Mouse (Mus musculus) MEL (cell line): ENCODE measurements around the gene Acot7. TPM values are rescaled to one million over a fixed set of nuclear protein-coding genes. Genes with fewer than 3 reads are reported as not detected.

ENCODE experiments used
- DNase-seq: peaks from one replicate; pipeline ENCODE4 v3.0.0; 2011; ENCODE audit warnings: low read depth, low spot score
- H3K27ac ChIP-seq: 2 replicates; pipeline ENCODE4 v1.5.1; 2012; ENCODE audit warnings: low read depth, mild to moderate bottlenecking, control low read depth, low read length, moderate library complexity; ENCODE audit not compliant: control insufficient read depth
- H3K27me3 ChIP-seq, 2 experiments: fragments of 150-350 bp in 1 of 2; sonication (generic) in 1 of 2; 2 replicates each; pipeline ENCODE4 v1.6.1; 2012; ENCODE audit warnings: low read length in 2 of 2, mild to moderate bottlenecking in 2 of 2, improper control_type of control experiment in 1 of 2, moderate library complexity in 1 of 2; ENCODE audit not compliant: insufficient read depth in 2 of 2, control insufficient read depth in 1 of 2
- H3K36me3 ChIP-seq, 2 experiments: 2 replicates each; pipeline ENCODE4 v1.6.1; 2012 to 2014; ENCODE audit warnings: low read length in 2 of 2, improper control_type of control experiment in 1 of 2, inconsistent platforms in 1 of 2, mild to moderate bottlenecking in 1 of 2; ENCODE audit not compliant: insufficient read depth in 2 of 2, control insufficient read depth in 1 of 2
- H3K4me1 ChIP-seq, 2 experiments: fragments of 150-350 bp in 1 of 2; sonication (generic) in 1 of 2; 2 replicates each; pipeline ENCODE4 v1.6.1; 2012; ENCODE audit warnings: low read length in 2 of 2, improper control_type of control experiment in 1 of 2, mild to moderate bottlenecking in 1 of 2; ENCODE audit not compliant: insufficient read depth in 2 of 2, control insufficient read depth in 1 of 2
- H3K4me3 ChIP-seq, 2 experiments: fragments of 150-350 bp in 1 of 2; sonication (generic) in 1 of 2; 2 replicates each; pipeline ENCODE4 v1.5.1; 2012; ENCODE audit warnings: low read depth in 2 of 2, low read length in 2 of 2, mild to moderate bottlenecking in 2 of 2, moderate library complexity in 2 of 2, control low read depth in 1 of 2, improper control_type of control experiment in 1 of 2; ENCODE audit not compliant: control insufficient read depth in 1 of 2, insufficient read depth in 1 of 2
- H3K79me2 ChIP-seq: 2 replicates; pipeline ENCODE4 v1.6.1; 2012; ENCODE audit warnings: mild to moderate bottlenecking, low read length, moderate library complexity; ENCODE audit not compliant: control insufficient read depth, poor library complexity, insufficient read depth
- H3K9ac ChIP-seq: 2 replicates; pipeline ENCODE4 v1.6.1; 2012; ENCODE audit warnings: low read depth, mild to moderate bottlenecking, control low read depth, low read length, moderate library complexity; ENCODE audit not compliant: control insufficient read depth, poor library complexity, severe bottlenecking
- H3K9me3 ChIP-seq: fragments of 150-350 bp; sonication (generic); replicated peaks from 2 replicates; pipeline ENCODE4 v1.6.1; 2012; ENCODE audit warnings: mild to moderate bottlenecking, low read length, improper control_type of control experiment, moderate library complexity; ENCODE audit not compliant: insufficient read depth
- BHLHE40 ChIP-seq: IDR thresholded peaks from 2 replicates; pipeline ENCODE4 v1.6.1; 2012; ENCODE audit warnings: low read depth, mild to moderate bottlenecking, inconsistent platforms, low read length, improper control_type of control experiment, borderline replicate concordance
- CTCF ChIP-seq, 3 experiments: IDR thresholded peaks in 2 of 3; conservative IDR thresholded peaks in 1 of 3; 2 replicates each; pipeline ENCODE4 v1.5.1; 2011 to 2012; ENCODE audit warnings: low read length in 3 of 3, low read depth in 2 of 3, mild to moderate bottlenecking in 2 of 3, improper control_type of control experiment in 1 of 3, inconsistent platforms in 1 of 3, mixed read lengths in 1 of 3, moderate library complexity in 1 of 3; ENCODE audit not compliant: control insufficient read depth in 1 of 3, insufficient read depth in 1 of 3, poor library complexity in 1 of 3, severe bottlenecking in 1 of 3
- E2F4 ChIP-seq: IDR thresholded peaks from 2 replicates; pipeline ENCODE4 v1.6.1; 2011; ENCODE audit warnings: low read depth, low read length, improper control_type of control experiment, borderline replicate concordance
- EP300 ChIP-seq, 2 experiments: IDR thresholded peaks; 2 replicates each; pipeline ENCODE4 v1.6.1; 2011; ENCODE audit warnings: improper control_type of control experiment in 2 of 2, low read length in 2 of 2, low read depth in 1 of 2, mild to moderate bottlenecking in 1 of 2
- ETS1 ChIP-seq: IDR thresholded peaks from 2 replicates; pipeline ENCODE4 v1.6.1; 2012; ENCODE audit warnings: low read depth, mild to moderate bottlenecking, inconsistent platforms, low read length, improper control_type of control experiment, moderate library complexity
- HCFC1 ChIP-seq: IDR thresholded peaks from 2 replicates; pipeline ENCODE4 v1.6.1; 2012; ENCODE audit warnings: low read depth, mild to moderate bottlenecking, inconsistent platforms, low read length, improper control_type of control experiment, moderate library complexity
- KAT2A ChIP-seq: conservative IDR thresholded peaks from 2 replicates; pipeline ENCODE4 v1.6.1; 2012; ENCODE audit warnings: low read depth, low read length, improper control_type of control experiment, inconsistent platforms
- MAX ChIP-seq: IDR thresholded peaks from 2 replicates; pipeline ENCODE4 v1.6.1; 2011; ENCODE audit warnings: low read length, improper control_type of control experiment
- NELFE ChIP-seq: IDR thresholded peaks from 2 replicates; pipeline ENCODE4 v1.6.1; 2011; ENCODE audit warnings: low read depth, low read length, improper control_type of control experiment
- POLR2A ChIP-seq, 2 experiments: IDR thresholded peaks; 2 replicates each; pipeline ENCODE4 v1.6.1; 2011 to 2012; ENCODE audit warnings: low read length in 2 of 2, mild to moderate bottlenecking in 2 of 2, control low read depth in 1 of 2, improper control_type of control experiment in 1 of 2, low read depth in 1 of 2, moderate library complexity in 1 of 2; ENCODE audit not compliant: control insufficient read depth in 1 of 2, insufficient read depth in 1 of 2, poor library complexity in 1 of 2
- SMC3 ChIP-seq: IDR thresholded peaks from 2 replicates; pipeline ENCODE4 v1.6.1; 2011; ENCODE audit warnings: low read depth, low read length, improper control_type of control experiment
- TCF12 ChIP-seq: IDR thresholded peaks from 2 replicates; pipeline ENCODE4 v1.6.1; 2014; ENCODE audit warnings: low read depth, mild to moderate bottlenecking, inconsistent platforms, low read length, improper control_type of control experiment, moderate library complexity
- UBTF ChIP-seq: IDR thresholded peaks from 2 replicates; pipeline ENCODE4 v1.6.1; 2012; ENCODE audit warnings: low read depth, mild to moderate bottlenecking, inconsistent platforms, low read length, improper control_type of control experiment, moderate library complexity, borderline replicate concordance; ENCODE audit not compliant: insufficient read depth
- ZC3H11A ChIP-seq: IDR thresholded peaks from 2 replicates; pipeline ENCODE4 v1.6.1; 2012; ENCODE audit warnings: low read depth, mild to moderate bottlenecking, inconsistent platforms, low read length, improper control_type of control experiment
- ZMIZ1 ChIP-seq: IDR thresholded peaks from 2 replicates; pipeline ENCODE4 v1.6.1; 2012; ENCODE audit warnings: low read depth, mild to moderate bottlenecking, inconsistent platforms, low read length, improper control_type of control experiment, moderate library complexity
- polyA plus RNA-seq, 2 experiments: library from polyadenylated mRNA; stranded (reverse) in 1 of 2; unstranded in 1 of 2; fragments of >175 nt in 1 of 2; fragments of >200 nt in 1 of 2; gene quantifications; 2 replicates each; pipeline versions ENCODE4 v1.2.1 to v1.2.4; 2012; ENCODE audit warnings: low replicate concordance in 2 of 2, low read depth in 1 of 2; ENCODE audit not compliant: insufficient read length in 2 of 2, insufficient read depth in 1 of 2, missing spikeins in 1 of 2
- total RNA-seq: library from RNA; depleted of rRNA; stranded (reverse); fragments of 300-350 nt; gene quantifications from 2 replicates; pipeline ENCODE4 v1.2.3, GENCODE M21; 2012

Acot7 gene
- total and polyA plus RNA-seq, 3 experiments: 92.7 to 127 TPM; not detected in 1

GRCm38 (mm10) chr4:152271334-152271733, 93.4 kb downstream of the Acot7 start:
- TF ChIP-seq UBTF (no peak), EP300 (IDR thresholded peaks at IDR 0.05; ENCODE audit: low read depth in 1 of 2, low read length in 2 of 2) (no peak), ZMIZ1 (no peak)
- TF ChIP-seq, all 39 proteins: peak for 0
- no peaks in the 10 kb centered on the region for H3K4me1 ChIP-seq
- no peak for DNase-seq
- no peaks in the 10 kb centered on the region for H3K79me2 ChIP-seq
- no peak overlapping the region for H3K9ac ChIP-seq
- no peak overlapping the region for H3K4me3 ChIP-seq
- no peaks in the 10 kb centered on the region for H3K9me3 ChIP-seq
- H3K27ac ChIP-seq: no peak overlapping the region
- H3K27me3 ChIP-seq: no peaks in the 10 kb centered on the region
- no peaks in the 10 kb centered on the region for H3K36me3 ChIP-seq

- no peak for DNase-seq
- Histone ChIP-seq H3K4me1 (no peaks in the 10 kb centered on the region), H3K79me2 (no peaks in the 10 kb centered on the region), H3K9me3 (no peaks in the 10 kb centered on the region), H3K9ac (no peak overlapping the region), H3K36me3 (no peaks in the 10 kb centered on the region), H3K27me3 (no peaks in the 10 kb centered on the region), H3K27ac (no peak overlapping the region), H3K4me3 (no peak overlapping the region)
- TF ChIP-seq NELFE (no peak), MAX (no peak), BHLHE40 (no peak), ZC3H11A (no peak), EP300 (IDR thresholded peaks at IDR 0.05; ENCODE audit: low read depth in 1 of 2, low read length in 2 of 2) (no peak), E2F4 (no peak), HCFC1 (no peak), ETS1 (no peak), SMC3 (no peak), TCF12 (no peak)
Measured at GRCm38 (mm10) chr4:152272006-152272405, 94.1 kb downstream of the Acot7 start.

GRCm38 (mm10) chr4:152272449-152273049, 94.6 kb downstream of the Acot7 start:
- Histone ChIP-seq H3K9ac (no peak overlapping the region), H3K4me3 (no peak overlapping the region), H3K27ac (no peak overlapping the region), H3K4me1 (no peaks in the 10 kb centered on the region), H3K79me2 (no peaks in the 10 kb centered on the region), H3K27me3 (no peaks in the 10 kb centered on the region), H3K9me3 (no peaks in the 10 kb centered on the region), H3K36me3 (no peaks in the 10 kb centered on the region)
- DNase-seq: no peak
- TF ChIP-seq POLR2A (IDR thresholded peaks at IDR 0.05; ENCODE audit: control insufficient read depth in 1 of 2, insufficient read depth in 1 of 2, low read depth in 1 of 2, low read length in 2 of 2, poor library complexity in 1 of 2): 0 out of 4 replicates have a peak, but pooled peaks of 1 of the 2 experiments have one; percentile 14
- no peak for TF ChIP-seq KAT2A
- peak in 1 of 3 experiments; percentile 18; a peak in 1 of 6 replicates for TF ChIP-seq CTCF (IDR thresholded peaks at IDR 0.05 in 2 of 3, conservative IDR thresholded peaks at IDR 0.05 in 1 of 3; ENCODE audit: control insufficient read depth in 1 of 3, insufficient read depth in 1 of 3, low read depth in 2 of 3, low read length in 3 of 3, poor library complexity in 1 of 3, severe bottlenecking in 1 of 3)
